Mouse (Mus musculus) mouse embryonic stem cell (cell line): ENCODE data around the gene Naa80.
"Not testable (repeated sequence)": the region's sequence is repeated elsewhere in the genome, so short reads cannot be mapped to it uniquely, and the experiment has no call there.

ENCODE experiments used
- in situ Hi-C, 2 experiments: fragments of 300-500 bp; cut with MboI; formaldehyde crosslinking; loops; 1 replicate in 1 of 2; 3 replicates in 1 of 2; pipeline ENCODE4 v1.14.3; 2019 to 2020; ENCODE audit warnings: low sequenced_read_pairs in 2 of 2, low pct_unique_long_range_greater_than_20kb in 1 of 2, mixed read lengths in 1 of 2; ENCODE audit not compliant: unreplicated experiment in 1 of 2

Gene Naa80

GRCm38 (mm10) chr9:107568331-107569261 lies 10.1 kb upstream of the Naa80 start:
- in situ Hi-C loops, result no loop called here

- in situ Hi-C loops, result no loop called here
These were observed 9.4 kb upstream of the Naa80 start for GRCm38 (mm10) chr9:107569270-107569669.

GRCm38 (mm10) chr9:107570016-107570415 lies 8.7 kb upstream of the Naa80 start:
- in situ Hi-C loops, result no loop called here

GRCm38 (mm10) chr9:107570845-107571244 lies 7.8 kb upstream of the Naa80 start:
- in situ Hi-C loops, result no loop called here

DNA sequence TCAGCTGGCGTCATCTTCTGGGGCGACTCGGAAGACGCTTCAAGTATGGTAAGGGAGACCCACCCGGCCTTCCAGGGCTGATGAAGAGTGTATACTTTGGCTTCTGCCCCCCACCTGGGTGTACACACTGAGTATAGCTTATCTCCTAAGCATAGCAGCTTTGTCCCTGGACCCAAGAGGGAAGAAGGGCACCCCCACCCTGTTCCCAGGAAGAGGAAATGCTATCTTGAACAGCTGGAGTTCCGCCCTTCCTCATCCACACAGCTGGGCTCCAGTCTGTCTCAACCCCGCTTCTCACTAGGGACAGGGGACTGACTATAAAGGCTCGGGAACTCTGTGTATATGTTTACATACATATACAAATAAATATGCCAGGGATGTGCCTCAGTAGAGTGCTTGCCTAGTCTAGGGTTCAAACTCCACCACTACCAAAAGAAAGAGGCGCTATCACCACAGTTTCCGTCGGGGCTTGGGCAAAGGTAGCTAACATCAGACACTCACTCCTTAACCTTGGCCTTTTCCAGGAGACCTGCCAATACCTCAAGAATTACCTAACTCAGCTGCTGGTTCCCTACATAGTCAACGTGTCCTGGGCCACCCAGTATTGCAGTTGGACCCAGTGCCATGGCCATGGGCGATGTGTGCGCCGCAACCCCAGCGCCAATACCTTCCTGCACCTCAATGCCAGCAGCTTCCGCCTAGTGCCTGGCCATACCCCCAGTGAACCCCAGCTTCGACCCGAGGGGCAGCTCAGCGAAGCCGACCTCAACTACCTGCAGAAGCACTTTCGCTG lies 7.0 kb upstream of the Naa80 start:
- in situ Hi-C loops, result no loop called here

DNA sequence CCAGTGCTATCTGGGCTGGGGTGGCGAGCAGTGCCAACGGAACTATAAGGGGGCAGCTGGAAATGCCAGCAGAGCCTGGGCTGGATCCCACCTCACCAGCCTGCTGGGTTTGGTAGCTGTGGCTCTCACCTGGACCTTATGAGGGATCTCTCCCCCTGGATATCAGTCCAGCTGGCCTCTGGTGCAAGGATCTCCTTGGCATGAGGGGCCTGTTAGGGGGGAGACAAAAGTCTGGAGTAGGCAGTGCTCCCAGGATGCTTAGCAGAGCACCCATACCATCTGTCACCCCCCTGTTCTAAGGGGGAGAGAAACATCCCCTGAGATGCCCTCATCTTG lies 6.4 kb upstream of the Naa80 start:
- in situ Hi-C loops, result no loop called here

- in situ Hi-C loops, result not testable (repeated sequence)
These were observed 4.9 kb upstream of the Naa80 start for GRCm38 (mm10) chr9:107573774-107574173.

DNA sequence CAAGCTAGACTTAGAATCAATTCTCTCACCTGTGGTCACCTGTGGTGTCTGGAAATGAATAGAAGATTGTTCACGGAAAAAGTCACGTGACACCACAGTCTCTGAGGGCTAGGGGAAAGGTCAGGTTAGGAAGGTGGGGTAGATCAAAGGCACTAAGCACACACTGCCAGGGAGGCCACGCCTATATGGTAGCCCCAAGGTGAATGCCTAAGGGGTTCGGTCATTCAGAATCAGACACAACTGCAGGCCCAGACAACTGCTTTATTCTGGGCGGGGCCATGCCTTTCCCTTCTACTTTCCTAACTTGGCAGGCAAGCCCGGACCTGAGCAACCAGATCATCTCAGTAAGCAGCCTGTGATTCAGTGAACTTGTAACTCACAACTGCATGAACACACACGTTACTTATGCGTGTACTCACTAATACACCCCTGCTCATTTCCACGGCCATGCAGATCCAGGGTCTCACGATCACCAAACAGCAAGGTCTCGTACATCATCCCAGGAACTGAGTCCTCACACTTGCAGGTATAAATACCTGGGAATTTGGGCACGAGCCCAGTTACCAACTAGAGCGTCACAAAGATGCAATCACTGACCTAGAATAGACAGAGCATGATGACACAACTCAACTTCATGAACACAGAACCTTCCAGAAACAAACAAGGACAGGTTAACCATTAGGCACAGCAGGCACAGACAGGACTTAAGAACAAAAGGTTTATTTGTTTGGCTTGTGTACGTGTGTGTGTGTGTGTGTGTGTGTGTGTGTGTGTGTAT lies 2.9 kb upstream of the Naa80 start:
- in situ Hi-C loops, result no loop called here

GRCm38 (mm10) chr9:107576357-107577107 lies 2.2 kb upstream of the Naa80 start, which contains the start of gene Hyal1:
Gene Hyal1 (plus strand): TSS chr9:107576927.
- in situ Hi-C loops, result no loop called here

GRCm38 (mm10) chr9:107577871-107578270 lies 816 bp upstream of the Naa80 start:
- in situ Hi-C loops, result no loop called here

GRCm38 (mm10) chr9:107579023-107579900 lies 575 bp downstream of the Naa80 start:
- in situ Hi-C loops, result no loop called here

- in situ Hi-C loops, result no loop called here
These were observed 2.0 kb downstream of the Naa80 start, which contains the start of gene Hyal3 for GRCm38 (mm10) chr9:107580501-107581317. Gene Hyal3 (plus strand): TSS chr9:107580818.

GRCm38 (mm10) chr9:107581584-107581983 lies 2.9 kb downstream of the Naa80 start:
- in situ Hi-C loops, result no loop called here

- in situ Hi-C loops, result no loop called here
These were observed 3.9 kb downstream of the Naa80 start for GRCm38 (mm10) chr9:107582509-107583062.

- in situ Hi-C loops, result no loop called here
These were observed 4.5 kb downstream of the Naa80 start for GRCm38 (mm10) chr9:107583174-107583573.

DNA sequence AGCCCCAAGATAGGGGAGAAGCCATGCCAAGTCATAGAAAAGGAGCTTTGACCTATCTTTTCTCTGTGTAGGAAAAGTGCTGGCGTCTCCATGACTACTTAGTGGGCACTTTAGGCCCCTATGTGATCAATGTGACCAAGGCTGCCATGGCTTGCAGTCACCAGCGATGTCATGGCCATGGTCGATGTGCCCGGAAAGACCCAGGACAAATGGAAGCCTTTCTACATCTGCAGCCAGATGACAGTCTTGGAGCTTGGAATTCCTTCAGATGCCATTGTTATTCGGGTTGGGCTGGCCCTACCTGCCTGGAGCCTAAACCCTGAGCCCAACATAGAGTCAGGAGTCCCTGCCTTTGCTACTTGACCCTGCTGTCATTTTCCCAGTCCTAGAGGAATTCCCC lies 7.8 kb downstream of the Naa80 start:
- in situ Hi-C loops, result no loop called here
